20 mouse cellular contexts compared by ENCODE assay signal in genomic region chr11:101706764-101707448, GRCm38 (mm10). TPM values are rescaled to one million over a fixed set of nuclear protein-coding genes. Genes with fewer than 3 reads are reported as not detected.
DNase-seq lines count a peak whose midpoint lies in the region; ATAC-seq and TF ChIP-seq lines count a peak whose summit lies in the region.
"Had no signal": no experiment of that assay in that cellular context is flagged by ENCODE, and none has a peak within 500 bp of the region (broad histone marks: within the 10 kb centered on the region; RNA-seq: fewer than 3 reads in every experiment).

No protein-coding gene starts in this region.

- no peaks in the 10 kb centered on the region for H3K36me3 ChIP-seq in hindbrain, embryonic 11.5 days (ENCODE audit: control insufficient read depth, insufficient read depth, low read length)
- no peaks in the 10 kb centered on the region for H3K36me3 ChIP-seq in hindbrain, embryonic 14.5 days (replicated peaks; ENCODE audit: control insufficient read depth, insufficient read depth)
- no peaks in the 10 kb centered on the region for H3K36me3 ChIP-seq in midbrain, embryonic 13.5 days
- no peaks in the 10 kb centered on the region for H3K36me3 ChIP-seq in midbrain, postnatal 0 days (ENCODE audit: insufficient read depth, low read length)
- H3K36me3 ChIP-seq: embryonic facial prominence, embryonic 13.5 days; forebrain, embryonic 15.5 days; heart, embryonic 10.5 days had no signal

- peak; percentile 69 for ATAC-seq in hindbrain, embryonic 11.5 days (ENCODE audit: low FRiP score)
- ATAC-seq in hindbrain, embryonic 14.5 days (ENCODE audit: low FRiP score) = no peak
- no peak for ATAC-seq in midbrain, embryonic 13.5 days
- no peak for ATAC-seq in midbrain, postnatal 0 days (ENCODE audit: low FRiP score)
- ATAC-seq: forebrain, embryonic 15.5 days; intestine, embryonic 16.5 days had no signal

- H3K27me3 ChIP-seq in hindbrain, embryonic 11.5 days (ENCODE audit: control insufficient read depth, insufficient read depth, low read length) = no peaks in the 10 kb centered on the region
- H3K27me3 ChIP-seq in hindbrain, embryonic 14.5 days (ENCODE audit: control insufficient read depth, insufficient read depth, low read length) = no peaks in the 10 kb centered on the region
- H3K27me3 ChIP-seq in midbrain, embryonic 13.5 days = no peaks in the 10 kb centered on the region
- H3K27me3 ChIP-seq in midbrain, postnatal 0 days (ENCODE audit: insufficient read depth, low read length) = no peaks in the 10 kb centered on the region
- H3K27me3 ChIP-seq: embryonic facial prominence, embryonic 13.5 days; forebrain, embryonic 15.5 days had no signal

- H3K4me2 ChIP-seq in hindbrain, embryonic 11.5 days (replicated peaks; ENCODE audit: low read depth, low read length) = no peak overlapping the region
- no peak overlapping the region for H3K4me2 ChIP-seq in hindbrain, embryonic 14.5 days (replicated peaks)
- H3K4me2 ChIP-seq in midbrain, embryonic 13.5 days (replicated peaks) = no peak overlapping the region
- H3K4me2 ChIP-seq in midbrain, postnatal 0 days (ENCODE audit: low read depth, low read length, poor library complexity, severe bottlenecking) = no peak overlapping the region
- H3K4me2 ChIP-seq: embryonic facial prominence, embryonic 13.5 days; forebrain, embryonic 15.5 days had no signal

- H3K4me3 ChIP-seq in hindbrain, embryonic 11.5 days (ENCODE audit: low read depth, low read length) = no peak overlapping the region
- H3K4me3 ChIP-seq in hindbrain, embryonic 14.5 days (replicated peaks; ENCODE audit: low read length) = no peak overlapping the region
- H3K4me3 ChIP-seq in midbrain, embryonic 13.5 days (replicated peaks) = no peak overlapping the region
- no peak overlapping the region for H3K4me3 ChIP-seq in midbrain, postnatal 0 days (ENCODE audit: low read depth, low read length)
- H3K4me3 ChIP-seq: embryonic facial prominence, embryonic 13.5 days; forebrain, embryonic 15.5 days; heart, embryonic 10.5 days had no signal

- no peaks in the 10 kb centered on the region for H3K4me1 ChIP-seq in hindbrain, embryonic 11.5 days (replicated peaks; ENCODE audit: control insufficient read depth, insufficient read depth, low read length)
- 0 out of 2 replicates have a peak, but pooled peaks cover 9% of the 10 kb centered on the region for H3K4me1 ChIP-seq in hindbrain, embryonic 14.5 days (replicated peaks; ENCODE audit: control insufficient read depth, insufficient read depth, low read length)
- H3K4me1 ChIP-seq in midbrain, embryonic 13.5 days (replicated peaks) = no peaks in the 10 kb centered on the region; the same call in none of the 2 replicates
- no peaks in the 10 kb centered on the region for H3K4me1 ChIP-seq in midbrain, postnatal 0 days (ENCODE audit: insufficient read depth, low read length)
- H3K4me1 ChIP-seq: forebrain, embryonic 15.5 days had no signal

- no peak overlapping the region for H3K9ac ChIP-seq in hindbrain, embryonic 11.5 days (ENCODE audit: low read depth, low read length)
- H3K9ac ChIP-seq in hindbrain, embryonic 14.5 days = no peak overlapping the region
- peak overlapping the region; percentile 24; the same call in 1 of the 2 replicates for H3K9ac ChIP-seq in midbrain, embryonic 13.5 days (replicated peaks)
- H3K9ac ChIP-seq in midbrain, postnatal 0 days (replicated peaks; ENCODE audit: low read length, poor library complexity, severe bottlenecking) = no peak overlapping the region
- H3K9ac ChIP-seq: embryonic facial prominence, embryonic 13.5 days; forebrain, embryonic 15.5 days had no signal

- no peaks in the 10 kb centered on the region for H3K9me3 ChIP-seq in hindbrain, embryonic 11.5 days (ENCODE audit: control insufficient read depth, low read length)
- no peaks in the 10 kb centered on the region for H3K9me3 ChIP-seq in hindbrain, embryonic 14.5 days (ENCODE audit: control insufficient read depth, low read length)
- no peaks in the 10 kb centered on the region for H3K9me3 ChIP-seq in midbrain, embryonic 13.5 days
- no peaks in the 10 kb centered on the region for H3K9me3 ChIP-seq in midbrain, postnatal 0 days (ENCODE audit: low read length)
- H3K9me3 ChIP-seq: embryonic facial prominence, embryonic 13.5 days; forebrain, embryonic 15.5 days; heart, embryonic 10.5 days had no signal

- H3K27ac ChIP-seq in hindbrain, embryonic 11.5 days (ENCODE audit: low read depth, low read length) = no peak overlapping the region
- H3K27ac ChIP-seq in hindbrain, embryonic 14.5 days = no peak overlapping the region
- no peak overlapping the region for H3K27ac ChIP-seq in midbrain, embryonic 13.5 days
- no peak overlapping the region for H3K27ac ChIP-seq in midbrain, postnatal 0 days (ENCODE audit: low read depth, low read length)
- H3K27ac ChIP-seq: embryonic facial prominence, embryonic 13.5 days; forebrain, embryonic 15.5 days; heart, embryonic 10.5 days had no signal

- WGBS in hindbrain, embryonic 11.5 days = 62% methylated on average over 10 of the region's 10 CpGs
- WGBS in hindbrain, embryonic 14.5 days = 57% methylated on average over 10 of the region's 10 CpGs
- 74% methylated on average over 10 of the region's 10 CpGs for WGBS in midbrain, embryonic 13.5 days
- 81% methylated on average over 10 of the region's 10 CpGs for WGBS in midbrain, postnatal 0 days

- no peak for TF ChIP-seq CTCF in midbrain, postnatal 0 days (IDR thresholded peaks at IDR 0.05)

- peak; percentile 54 for DNase-seq in hindbrain, embryonic 11.5 days (ENCODE audit: low spot score)
- DNase-seq in hindbrain, embryonic 14.5 days (ENCODE audit: low spot score) = no peak
- DNase-seq in midbrain, postnatal 0 days (ENCODE audit: low spot score) = no peak
- DNase-seq in mesoderm, embryonic 11.5 days (ENCODE audit: low read depth, low spot score) = peak; percentile 51
- DNase-seq in frontal cortex, postnatal 36 days (ENCODE audit: low spot score in 2 of 2) = no peak
- DNase-seq in kidney, adult 8-10 months = no peak
- DNase-seq: adrenal gland, adult 2 months; adrenal gland, postnatal 25 days; cerebellum, adult 18-20 months; cerebellum, adult 9-11 months; cerebellum, postnatal 36 days; gastrocnemius, postnatal 10 days; heart, adult 18-20 months; heart, postnatal 10 days; heart, postnatal 4 days had no signal

RNA-seq across cellular contexts. Expression of gene Dhx8, which starts 25.8 kb away (rescaled TPM):
- polyA plus RNA-seq in hindbrain, embryonic 11.5 days (2014; fragmentation: Nextera tagmentation; extraction: Ambion mirVana) = 37.0 and 39.9 TPM in 2 replicates
- 29.3 and 30.5 TPM in 2 replicates for polyA plus RNA-seq in hindbrain, embryonic 14.5 days (2014; fragmentation: Nextera tagmentation; extraction: Ambion mirVana)
- polyA plus RNA-seq in midbrain, embryonic 13.5 days (2015; fragmentation: Nextera tagmentation; extraction: Ambion mirVana) = 39.0 and 41.4 TPM in 2 replicates
- total RNA-seq in midbrain, postnatal 0 days (2014; rRNA removed) = 25.7 and 28.5 TPM in 2 replicates
- polyA plus RNA-seq in midbrain, postnatal 0 days (2015; fragmentation: Nextera tagmentation; extraction: Ambion mirVana) = 22.2 and 30.6 TPM in 2 replicates

RNA-seq across cellular contexts. Expression of gene Arl4d, which starts 41.6 kb away (rescaled TPM):
- polyA plus RNA-seq in hindbrain, embryonic 11.5 days (2014; fragmentation: Nextera tagmentation; extraction: Ambion mirVana) = 14.1 and 14.2 TPM in 2 replicates
- 5.6 and 5.9 TPM in 2 replicates for polyA plus RNA-seq in hindbrain, embryonic 14.5 days (2014; fragmentation: Nextera tagmentation; extraction: Ambion mirVana)
- 5.1 and 8.4 TPM in 2 replicates for polyA plus RNA-seq in midbrain, embryonic 13.5 days (2015; fragmentation: Nextera tagmentation; extraction: Ambion mirVana)
- total RNA-seq in midbrain, postnatal 0 days (2014; rRNA removed) = 4.5 and 6.9 TPM in 2 replicates
- 5.7 and 7.1 TPM in 2 replicates for polyA plus RNA-seq in midbrain, postnatal 0 days (2015; fragmentation: Nextera tagmentation; extraction: Ambion mirVana)

Comparison
In these comparisons a context has a peak if more than half of its experiments do, and no peak if none do; other contexts are left out.
1. DNase-seq: peak in hindbrain, embryonic 11.5 days (single experiment) and mesoderm, embryonic 11.5 days (single experiment); none in hindbrain, embryonic 14.5 days (single experiment), midbrain, postnatal 0 days (single experiment), frontal cortex, postnatal 36 days (0 of 2) and kidney, adult 8-10 months (0 of 2).